Mouse (Mus musculus) neural tube, embryonic 12.5 days (tissue): Measurements from ENCODE around the gene Rab11fip3. TPM values are rescaled to one million over a fixed set of nuclear protein-coding genes. Genes with fewer than 3 reads are reported as not detected.
"Not testable (repeated sequence)": the region's sequence is repeated elsewhere in the genome, so short reads cannot be mapped to it uniquely, and the experiment has no call there.

ENCODE experiments used
- ATAC-seq: fragments of 200-750 bp; cut with Nextera tagmentation; 2 replicates; pipeline ENCODE4 v1.8.0; 2017; ENCODE audit warnings: low read depth, mild to moderate bottlenecking, moderate TSS enrichment, moderate library complexity; ENCODE audit not compliant: low FRiP score
- H3K27ac ChIP-seq: fragments of 300-500 bp; sonication (generic); 2 replicates; pipeline ENCODE4 v1.5.1; 2016
- H3K27me3 ChIP-seq: fragments of 300-500 bp; sonication (generic); replicated peaks from 2 replicates; pipeline ENCODE4 v1.6.1; 2016; ENCODE audit warnings: mild to moderate bottlenecking
- H3K36me3 ChIP-seq: fragments of 300-500 bp; sonication (generic); 2 replicates; pipeline ENCODE4 v1.6.1; 2016; ENCODE audit warnings: mild to moderate bottlenecking
- H3K4me1 ChIP-seq: fragments of 300-500 bp; sonication (generic); 2 replicates; pipeline ENCODE4 v1.6.1; 2016
- H3K4me2 ChIP-seq: fragments of 300-500 bp; sonication (generic); replicated peaks from 2 replicates; pipeline ENCODE4 v1.6.1; 2016; ENCODE audit warnings: mild to moderate bottlenecking
- H3K4me3 ChIP-seq: fragments of 300-500 bp; sonication (generic); 2 replicates; pipeline ENCODE4 v1.5.1; 2016
- H3K9ac ChIP-seq: fragments of 300-500 bp; sonication (generic); 2 replicates; pipeline ENCODE4 v1.6.1; 2016; ENCODE audit warnings: mild to moderate bottlenecking
- H3K9me3 ChIP-seq: fragments of 300-500 bp; sonication (generic); 2 replicates; pipeline ENCODE4 v1.6.1; 2016; ENCODE audit warnings: mild to moderate bottlenecking
- WGBS: fragments of 180-500 bp; shearing (Covaris S2); methylation state at CpG from one replicate; pipeline ENCODE4 v1.1.7; 2016; 5-methylcytosine and 5-hydroxymethylcytosine counted together
- polyA plus RNA-seq: library from polyadenylated mRNA; unstranded; fragments of >200 nt; fragmentation: Nextera tagmentation; extraction: Ambion mirVana; gene quantifications from 2 replicates; pipeline ENCODE4 v1.2.1, GENCODE M21; 2016

The Rab11fip3 gene
- polyA plus RNA-seq, 1 experiment from 2014 or later: 33.8 TPM

- Histone ChIP-seq H3K4me3 (no peak overlapping the region), H3K36me3 (no peaks in the 10 kb centered on the region), H3K27me3 (peaks cover 2% of the 10 kb centered on the region; the same call in 1 of the 2 replicates), H3K4me1 (no peaks in the 10 kb centered on the region), H3K9ac (no peak overlapping the region), H3K4me2 (no peak overlapping the region), H3K9me3 (no peaks in the 10 kb centered on the region), H3K27ac (no peak overlapping the region)
- ATAC-seq: no peak
- WGBS: 76% methylated on average over 4 of the region's 4 CpGs
Observed at GRCm38 (mm10) chr17:26105619-26106018, 36.3 kb upstream of the Rab11fip3 start.

GRCm38 (mm10) chr17:26101478-26101877 lies 32.1 kb upstream of the Rab11fip3 start:
- H3K4me2 ChIP-seq: no peak overlapping the region
- H3K36me3 ChIP-seq: no peaks in the 10 kb centered on the region
- H3K4me1 ChIP-seq: no peaks in the 10 kb centered on the region
- H3K9me3 ChIP-seq: no peaks in the 10 kb centered on the region
- WGBS: 38% methylated on average over 4 of the region's 4 CpGs
- no peak overlapping the region for H3K27ac ChIP-seq
- H3K4me3 ChIP-seq: no peak overlapping the region
- no peaks in the 10 kb centered on the region for H3K27me3 ChIP-seq
- ATAC-seq: no peak
- H3K9ac ChIP-seq: no peak overlapping the region

GRCm38 (mm10) chr17:26100166-26100565 lies 30.8 kb upstream of the Rab11fip3 start:
- Histone ChIP-seq H3K36me3 (no peaks in the 10 kb centered on the region), H3K4me1 (no peaks in the 10 kb centered on the region), H3K27me3 (no peaks in the 10 kb centered on the region), H3K9ac (no peak overlapping the region), H3K4me3 (no peak overlapping the region), H3K27ac (no peak overlapping the region), H3K4me2 (no peak overlapping the region), H3K9me3 (no peaks in the 10 kb centered on the region)
- ATAC-seq: no peak
- 54% methylated on average over 2 of the region's 2 CpGs for WGBS

- not testable (repeated sequence) for H3K4me3 ChIP-seq, H3K27ac ChIP-seq, H3K9me3 ChIP-seq, H3K9ac ChIP-seq, H3K27me3 ChIP-seq, H3K36me3 ChIP-seq, H3K4me1 ChIP-seq, ATAC-seq, H3K4me2 ChIP-seq
- WGBS: 60% methylated on average over 3 of the region's 3 CpGs
Observed at GRCm38 (mm10) chr17:26099316-26099715, 30.0 kb upstream of the Rab11fip3 start.

- 91% methylated on average over 7 of the region's 7 CpGs for WGBS
- no peaks in the 10 kb centered on the region for H3K9me3 ChIP-seq
- no peak overlapping the region for H3K9ac ChIP-seq
- H3K4me2 ChIP-seq: no peak overlapping the region
- no peak for ATAC-seq
- H3K36me3 ChIP-seq: no peaks in the 10 kb centered on the region
- no peak overlapping the region for H3K4me3 ChIP-seq
- H3K27ac ChIP-seq: no peak overlapping the region
- H3K4me1 ChIP-seq: no peaks in the 10 kb centered on the region
- no peaks in the 10 kb centered on the region for H3K27me3 ChIP-seq
Observed at GRCm38 (mm10) chr17:26098461-26098860, 29.1 kb upstream of the Rab11fip3 start.

GRCm38 (mm10) chr17:26095121-26095740 lies 25.9 kb upstream of the Rab11fip3 start, which contains the start of gene Nme4:
TSS of gene Nme4 (minus strand) at chr17:26095602.
- Histone ChIP-seq H3K27me3 (no peaks in the 10 kb centered on the region), H3K4me2 (peak within 1 kb of the TSS; percentile 87), H3K4me1 (no peaks in the 10 kb centered on the region), H3K9ac (peak within 1 kb of the TSS; percentile 78), H3K9me3 (no peaks in the 10 kb centered on the region), H3K36me3 (peaks cover 4% of the 10 kb centered on the region; the same call in 1 of the 2 replicates), H3K27ac (no peak within 1 kb of the TSS), H3K4me3 (peak within 1 kb of the TSS; percentile 56)
- 3% methylated on average over 47 of the region's 47 CpGs for WGBS
- ATAC-seq: peak; percentile 64

- 29% methylated on average over 9 of the region's 9 CpGs for WGBS
- Histone ChIP-seq H3K9ac (peak overlapping the region; percentile 78), H3K27me3 (no peaks in the 10 kb centered on the region), H3K9me3 (no peaks in the 10 kb centered on the region), H3K4me2 (peak overlapping the region; percentile 87), H3K36me3 (peaks cover 4% of the 10 kb centered on the region; the same call in 1 of the 2 replicates), H3K4me3 (peak overlapping the region; percentile 56), H3K27ac (no peak overlapping the region), H3K4me1 (no peaks in the 10 kb centered on the region)
- no peak for ATAC-seq
Observed at GRCm38 (mm10) chr17:26094531-26095110, 25.3 kb upstream of the Rab11fip3 start.

GRCm38 (mm10) chr17:26089905-26090632 lies 20.7 kb upstream of the Rab11fip3 start, which contains the start of gene Decr2:
TSS of gene Decr2 (minus strand) at chr17:26090337.
- H3K27me3 ChIP-seq: no peaks in the 10 kb centered on the region
- H3K9me3 ChIP-seq: no peaks in the 10 kb centered on the region
- H3K27ac ChIP-seq: peak within 1 kb of the TSS; percentile 26; the same call in 1 of the 2 replicates
- H3K4me1 ChIP-seq: no peaks in the 10 kb centered on the region
- H3K4me2 ChIP-seq: peak within 1 kb of the TSS; percentile 84
- peaks cover 4% of the 10 kb centered on the region; the same call in 1 of the 2 replicates for H3K36me3 ChIP-seq
- H3K9ac ChIP-seq: peak within 1 kb of the TSS; percentile 69
- 2% methylated on average over 32 of the region's 32 CpGs for WGBS
- peak within 1 kb of the TSS; percentile 50 for H3K4me3 ChIP-seq
- peak; percentile 68 for ATAC-seq

- Histone ChIP-seq H3K27ac (no peak overlapping the region), H3K4me1 (no peaks in the 10 kb centered on the region), H3K9me3 (no peaks in the 10 kb centered on the region), H3K27me3 (no peaks in the 10 kb centered on the region), H3K9ac (no peak overlapping the region), H3K4me2 (no peak overlapping the region), H3K4me3 (no peak overlapping the region), H3K36me3 (peaks cover 6% of the 10 kb centered on the region)
- no peak for ATAC-seq
- 93% methylated on average over 9 of the region's 9 CpGs for WGBS
Observed at GRCm38 (mm10) chr17:26087059-26087564, 17.8 kb upstream of the Rab11fip3 start.

- Histone ChIP-seq H3K4me2 (no peak overlapping the region), H3K36me3 (peaks cover 8% of the 10 kb centered on the region; the same call in 1 of the 2 replicates), H3K27me3 (no peaks in the 10 kb centered on the region), H3K4me1 (no peaks in the 10 kb centered on the region), H3K27ac (no peak overlapping the region), H3K4me3 (no peak overlapping the region), H3K9me3 (no peaks in the 10 kb centered on the region), H3K9ac (no peak overlapping the region)
- no peak for ATAC-seq
- WGBS: 49% methylated on average over 2 of the region's 2 CpGs
Observed at GRCm38 (mm10) chr17:26080867-26081266, 11.5 kb upstream of the Rab11fip3 start.

GRCm38 (mm10) chr17:26078851-26079250 lies 9.5 kb upstream of the Rab11fip3 start:
- no peak overlapping the region for H3K9ac ChIP-seq
- no peak overlapping the region for H3K4me2 ChIP-seq
- 76% methylated on average over 2 of the region's 2 CpGs for WGBS
- H3K27me3 ChIP-seq: no peaks in the 10 kb centered on the region
- H3K4me1 ChIP-seq: no peaks in the 10 kb centered on the region
- no peak overlapping the region for H3K4me3 ChIP-seq
- no peak for ATAC-seq
- no peaks in the 10 kb centered on the region for H3K9me3 ChIP-seq
- no peak overlapping the region for H3K27ac ChIP-seq
- H3K36me3 ChIP-seq: peaks cover 8% of the 10 kb centered on the region; the same call in 1 of the 2 replicates

GRCm38 (mm10) chr17:26075246-26075645 lies 5.9 kb upstream of the Rab11fip3 start:
- H3K27ac ChIP-seq: no peak overlapping the region
- no peak overlapping the region for H3K4me2 ChIP-seq
- ATAC-seq: no peak
- H3K4me3 ChIP-seq: no peak overlapping the region
- no peaks in the 10 kb centered on the region for H3K4me1 ChIP-seq
- H3K9ac ChIP-seq: no peak overlapping the region
- peaks cover 7% of the 10 kb centered on the region for H3K27me3 ChIP-seq
- no peaks in the 10 kb centered on the region for H3K36me3 ChIP-seq
- no peaks in the 10 kb centered on the region for H3K9me3 ChIP-seq
- WGBS: 62% methylated on average over 3 of the region's 3 CpGs
